Mouse (Mus musculus): ENCODE results near the gene Rbl1.
A peak's percentile ranks its signal among the peaks of the same experiment; 100 is the strongest.

- TF ChIP-seq ZKSCAN1 (IDR thresholded peaks at IDR 0.05; ENCODE audit: borderline replicate concordance, low read depth, low read length) (no peak), CTCF (conservative IDR thresholded peaks at IDR 0.05 in 1 of 2, IDR thresholded peaks at IDR 0.05 in 1 of 2; ENCODE audit: low read depth in 2 of 2, low read length in 2 of 2) (no peak), SMC3 (IDR thresholded peaks at IDR 0.05; ENCODE audit: low read depth, low read length) (no peak), POLR2A (IDR thresholded peaks at IDR 0.05; ENCODE audit: low read depth, low read length) (no peak), UBTF (IDR thresholded peaks at IDR 0.05; ENCODE audit: low read depth, low read length) (no peak), TBP (conservative IDR thresholded peaks at IDR 0.05; ENCODE audit: low read depth, low read length) (no peak), KAT2A (IDR thresholded peaks at IDR 0.05; ENCODE audit: insufficient replicate concordance, low read length) (no peak), MAFK (IDR thresholded peaks at IDR 0.05; ENCODE audit: insufficient replicate concordance, low read length) (no peak), HCFC1 (IDR thresholded peaks at IDR 0.05; ENCODE audit: low read depth, low read length) (no peak), POLR2AphosphoS2 (IDR thresholded peaks at IDR 0.05; ENCODE audit: low read depth, low read length) (no peak), EP300 (IDR thresholded peaks at IDR 0.05; ENCODE audit: low read length) (0 out of 2 replicates have a peak, but pooled peaks have one; percentile 4)
Observed at GRCm38 (mm10) chr2:157135529-157136120, 68.7 kb downstream of the Rbl1 start.

Data from CH12.LX (cell line).